Mouse (Mus musculus): ENCODE measurements around the gene Ccdc149. TPM values are rescaled to one million over a fixed set of nuclear protein-coding genes. Genes with fewer than 3 reads are reported as not detected.

Ccdc149 gene
- polyA plus RNA-seq, 1 experiment from 2014 or later = 6.1 TPM

DNA sequence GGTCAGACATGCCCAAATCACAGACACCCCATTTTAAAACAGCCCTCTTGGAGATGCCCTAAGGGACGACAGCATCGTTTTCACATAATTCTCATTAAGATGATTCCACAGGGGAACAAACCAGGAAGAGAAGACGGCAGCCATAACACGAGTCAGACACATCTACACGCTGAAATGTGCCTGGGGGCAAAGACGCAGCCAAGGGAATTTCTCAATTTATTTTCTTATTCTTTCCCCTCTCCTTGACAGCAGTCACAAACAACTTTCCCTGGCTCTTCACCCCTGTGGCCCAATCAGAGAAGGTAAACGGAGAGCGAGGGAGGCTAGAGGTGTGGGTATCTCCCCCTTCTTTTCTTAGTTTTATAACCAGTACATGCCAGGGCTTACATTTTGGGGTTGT, 66.9 kb downstream of the Ccdc149 start:
- Histone ChIP-seq H3K9me3 (replicated peaks) (no peaks in the 10 kb centered on the region), H3K27ac (no peak overlapping the region), H3K9ac (no peak overlapping the region), H3K36me3 (no peaks in the 10 kb centered on the region), H3K4me1 (peaks cover 7% of the 10 kb centered on the region; the same call in 1 of the 2 replicates), H3K4me2 (replicated peaks) (no peak overlapping the region), H3K4me3 (no peak overlapping the region), H3K27me3 (no peaks in the 10 kb centered on the region)
- peak; percentile 41; the same call in 1 of the 2 replicates for ATAC-seq (ENCODE audit: low FRiP score)
- 73% methylated on average over 8 of the region's 8 CpGs for WGBS

DNA sequence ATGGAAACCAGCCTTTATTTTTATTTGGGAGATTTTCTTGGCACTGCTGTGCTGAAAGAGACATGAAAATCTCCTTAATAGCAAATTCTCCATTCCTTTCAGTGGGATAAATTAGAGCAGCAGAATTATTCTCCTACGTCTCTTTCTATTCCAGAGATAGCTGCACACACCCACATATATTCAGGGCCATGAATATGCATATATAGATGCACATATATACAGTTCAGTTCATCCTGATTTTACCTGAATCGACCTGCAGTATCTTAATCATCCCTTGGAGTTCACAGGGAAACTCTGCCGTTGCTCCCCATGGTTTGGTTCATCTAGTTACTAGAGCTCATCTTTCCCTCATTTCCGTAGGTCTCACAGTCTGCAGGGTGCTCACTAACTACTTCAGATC, 77.6 kb downstream of the Ccdc149 start:
- Histone ChIP-seq H3K4me2 (replicated peaks) (no peak overlapping the region), H3K4me3 (no peak overlapping the region), H3K27ac (no peak overlapping the region), H3K27me3 (no peaks in the 10 kb centered on the region), H3K9me3 (replicated peaks) (no peaks in the 10 kb centered on the region), H3K4me1 (no peaks in the 10 kb centered on the region), H3K36me3 (no peaks in the 10 kb centered on the region), H3K9ac (no peak overlapping the region)
- no peak for ATAC-seq (ENCODE audit: low FRiP score)
- WGBS = 85% methylated on average over 4 of the region's 4 CpGs

DNA sequence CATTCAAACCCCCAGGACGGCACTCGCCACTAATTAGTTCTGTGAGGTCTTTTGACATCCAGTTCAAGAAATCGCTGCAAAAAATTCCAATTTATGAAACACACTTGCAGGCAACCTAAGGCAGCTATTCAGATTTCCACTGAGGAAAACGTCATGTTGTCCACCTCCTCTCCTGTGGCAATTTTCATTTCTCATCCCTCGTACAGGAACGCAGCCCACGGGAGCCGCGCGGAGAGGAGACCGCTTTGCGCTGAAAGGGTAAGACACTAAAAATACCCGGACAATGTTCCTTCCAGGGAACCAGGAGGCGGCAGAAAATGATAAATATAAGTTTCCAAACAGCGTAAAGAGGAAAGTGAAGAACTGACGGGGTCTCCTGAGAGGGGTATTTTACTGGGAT, 79.8 kb downstream of the Ccdc149 start:
- H3K27me3 ChIP-seq = no peaks in the 10 kb centered on the region
- WGBS = 78% methylated on average over 16 of the region's 16 CpGs
- no peaks in the 10 kb centered on the region for H3K9me3 ChIP-seq (replicated peaks)
- no peaks in the 10 kb centered on the region for H3K4me1 ChIP-seq
- no peak overlapping the region for H3K27ac ChIP-seq
- H3K4me2 ChIP-seq (replicated peaks) = no peak overlapping the region
- H3K4me3 ChIP-seq = no peak overlapping the region
- no peak for ATAC-seq (ENCODE audit: low FRiP score)
- H3K9ac ChIP-seq = no peak overlapping the region
- no peaks in the 10 kb centered on the region for H3K36me3 ChIP-seq

DNA sequence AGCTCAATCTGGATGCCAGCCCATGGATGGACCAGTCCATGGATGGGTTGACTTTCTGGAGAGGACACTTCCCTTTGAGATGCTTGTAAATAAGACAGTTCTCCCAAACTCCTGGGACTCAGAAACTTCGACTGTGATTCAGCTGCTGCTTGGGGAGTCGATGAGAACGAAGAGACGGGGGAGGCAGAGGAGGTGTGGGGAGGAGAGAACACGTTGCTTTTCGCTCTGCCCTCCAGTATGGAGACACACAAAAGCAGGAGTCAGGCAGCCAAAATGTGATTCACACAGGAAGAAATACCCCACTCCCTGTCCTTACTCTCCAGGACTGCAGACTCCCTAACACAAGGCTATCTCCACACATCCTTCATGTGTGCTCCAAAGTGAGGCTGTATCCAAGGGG, 80.9 kb downstream of the Ccdc149 start:
- ATAC-seq (ENCODE audit: low FRiP score) = no peak
- 87% methylated on average over 6 of the region's 6 CpGs for WGBS

GRCm38 (mm10) chr5:52388092-52388749, 83.1 kb downstream of the Ccdc149 start:
- no peaks in the 10 kb centered on the region for H3K36me3 ChIP-seq
- no peak overlapping the region for H3K4me2 ChIP-seq (replicated peaks)
- H3K4me3 ChIP-seq = no peak overlapping the region
- no peak overlapping the region for H3K9ac ChIP-seq
- H3K27ac ChIP-seq = no peak overlapping the region
- 79% methylated on average over 6 of the region's 7 CpGs for WGBS
- H3K27me3 ChIP-seq = no peaks in the 10 kb centered on the region
- no peaks in the 10 kb centered on the region for H3K4me1 ChIP-seq
- ATAC-seq (ENCODE audit: low FRiP score) = no peak
- no peaks in the 10 kb centered on the region for H3K9me3 ChIP-seq (replicated peaks)

More for the DNA sequence above, 80.9 kb downstream of the Ccdc149 start:
- H3K27ac ChIP-seq = no peak overlapping the region
- no peaks in the 10 kb centered on the region for H3K4me1 ChIP-seq
- no peaks in the 10 kb centered on the region for H3K36me3 ChIP-seq
- H3K4me3 ChIP-seq = no peak overlapping the region
- no peaks in the 10 kb centered on the region for H3K27me3 ChIP-seq
- no peaks in the 10 kb centered on the region for H3K9me3 ChIP-seq (replicated peaks)
- no peak overlapping the region for H3K9ac ChIP-seq
- H3K4me2 ChIP-seq (replicated peaks) = no peak overlapping the region

- no peak overlapping the region for H3K4me2 ChIP-seq (replicated peaks)
- WGBS = 77% methylated on average over 2 of the region's 2 CpGs
- no peaks in the 10 kb centered on the region for H3K9me3 ChIP-seq (replicated peaks)
- no peaks in the 10 kb centered on the region for H3K36me3 ChIP-seq
- no peak overlapping the region for H3K9ac ChIP-seq
- H3K27me3 ChIP-seq = no peaks in the 10 kb centered on the region
- no peak overlapping the region for H3K4me3 ChIP-seq
- no peak for ATAC-seq (ENCODE audit: low FRiP score)
- no peaks in the 10 kb centered on the region for H3K4me1 ChIP-seq
- no peak overlapping the region for H3K27ac ChIP-seq
Measured at GRCm38 (mm10) chr5:52386016-52386415, 85.3 kb downstream of the Ccdc149 start.

- Histone ChIP-seq H3K36me3 (no peaks in the 10 kb centered on the region), H3K4me1 (no peaks in the 10 kb centered on the region), H3K9me3 (replicated peaks) (no peaks in the 10 kb centered on the region), H3K4me3 (no peak overlapping the region), H3K27ac (no peak overlapping the region), H3K9ac (no peak overlapping the region), H3K27me3 (no peaks in the 10 kb centered on the region), H3K4me2 (replicated peaks) (no peak overlapping the region)
- ATAC-seq (ENCODE audit: low FRiP score) = no peak
- 86% methylated on average over 5 of the region's 5 CpGs for WGBS
Measured at GRCm38 (mm10) chr5:52383748-52384147, 87.6 kb downstream of the Ccdc149 start.

DNA sequence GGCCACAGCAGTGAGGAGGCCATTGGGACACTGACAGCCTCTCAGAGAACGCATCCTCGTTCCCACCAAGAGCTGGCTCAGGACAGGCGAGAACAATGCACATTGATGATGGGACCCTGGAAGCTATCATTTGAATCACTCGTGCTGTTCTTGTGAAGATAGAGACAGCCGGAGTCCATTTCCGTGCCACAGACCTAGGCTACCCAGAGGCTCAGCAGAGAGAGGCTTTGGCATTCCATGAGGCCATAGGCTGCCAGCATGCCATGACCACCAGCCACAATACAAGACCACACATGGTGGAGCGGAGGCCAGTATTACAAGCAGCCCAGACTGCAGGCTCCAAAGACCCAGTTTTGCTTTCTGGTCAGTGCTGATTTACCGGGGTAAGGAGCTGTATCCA, 88.5 kb downstream of the Ccdc149 start:
- no peak for ATAC-seq (ENCODE audit: low FRiP score)
- no peak overlapping the region for H3K4me2 ChIP-seq (replicated peaks)
- H3K4me3 ChIP-seq = no peak overlapping the region
- H3K9me3 ChIP-seq (replicated peaks) = no peaks in the 10 kb centered on the region
- no peaks in the 10 kb centered on the region for H3K27me3 ChIP-seq
- no peak overlapping the region for H3K9ac ChIP-seq
- no peaks in the 10 kb centered on the region for H3K4me1 ChIP-seq
- 54% methylated on average over 8 of the region's 8 CpGs for WGBS
- no peaks in the 10 kb centered on the region for H3K36me3 ChIP-seq
- H3K27ac ChIP-seq = no peak overlapping the region

- no peaks in the 10 kb centered on the region for H3K27me3 ChIP-seq
- no peak overlapping the region for H3K9ac ChIP-seq
- no peak for ATAC-seq (ENCODE audit: low FRiP score)
- no peaks in the 10 kb centered on the region for H3K36me3 ChIP-seq
- no peak overlapping the region for H3K4me3 ChIP-seq
- no peaks in the 10 kb centered on the region for H3K9me3 ChIP-seq (replicated peaks)
- H3K4me2 ChIP-seq (replicated peaks) = no peak overlapping the region
- 81% methylated on average over 9 of the region's 9 CpGs for WGBS
- H3K4me1 ChIP-seq = no peaks in the 10 kb centered on the region
- H3K27ac ChIP-seq = no peak overlapping the region
Measured at GRCm38 (mm10) chr5:52375847-52376246, 95.5 kb downstream of the Ccdc149 start.

GRCm38 (mm10) chr5:52370901-52371300, 100.4 kb downstream of the Ccdc149 start:
- H3K9ac ChIP-seq = no peak overlapping the region
- no peak for ATAC-seq (ENCODE audit: low FRiP score)
- no peaks in the 10 kb centered on the region for H3K36me3 ChIP-seq
- no peak overlapping the region for H3K4me2 ChIP-seq (replicated peaks)
- no peak overlapping the region for H3K27ac ChIP-seq
- 90% methylated on average over 6 of the region's 6 CpGs for WGBS
- peaks cover 8% of the 10 kb centered on the region; the same call in 1 of the 2 replicates for H3K27me3 ChIP-seq
- no peaks in the 10 kb centered on the region for H3K9me3 ChIP-seq (replicated peaks)
- H3K4me1 ChIP-seq = peaks cover 5% of the 10 kb centered on the region; the same call in 1 of the 2 replicates
- H3K4me3 ChIP-seq = no peak overlapping the region

- ATAC-seq (ENCODE audit: low FRiP score) = peak; percentile 34; the same call in 1 of the 2 replicates
- H3K9ac ChIP-seq = peak overlapping the region; percentile 32; the same call in 1 of the 2 replicates
- 51% methylated on average over 63 of the region's 63 CpGs for WGBS
Measured at GRCm38 (mm10) chr5:52367866-52368840, 103.2 kb downstream of the Ccdc149 start.

GRCm38 (mm10) chr5:52366661-52367060, 104.7 kb downstream of the Ccdc149 start:
- H3K4me2 ChIP-seq (replicated peaks) = no peak overlapping the region
- 68% methylated on average over 2 of the region's 2 CpGs for WGBS
- no peak overlapping the region for H3K4me3 ChIP-seq
- no peaks in the 10 kb centered on the region for H3K9me3 ChIP-seq (replicated peaks)
- no peaks in the 10 kb centered on the region for H3K36me3 ChIP-seq
- ATAC-seq (ENCODE audit: low FRiP score) = no peak
- H3K27me3 ChIP-seq = peaks cover 8% of the 10 kb centered on the region; the same call in 1 of the 2 replicates
- H3K27ac ChIP-seq = no peak overlapping the region
- H3K4me1 ChIP-seq = peaks cover 18% of the 10 kb centered on the region
- H3K9ac ChIP-seq = no peak overlapping the region

More at GRCm38 (mm10) chr5:52367866-52368840, 103.2 kb downstream of the Ccdc149 start:
- H3K4me1 ChIP-seq = peaks cover 14% of the 10 kb centered on the region
- no peaks in the 10 kb centered on the region for H3K36me3 ChIP-seq
- peak overlapping the region; percentile 43 for H3K4me2 ChIP-seq (replicated peaks)
- H3K4me3 ChIP-seq = peak overlapping the region; percentile 10; the same call in 1 of the 2 replicates
- H3K27me3 ChIP-seq = peaks cover 8% of the 10 kb centered on the region; the same call in 1 of the 2 replicates
- no peak overlapping the region for H3K27ac ChIP-seq
- H3K9me3 ChIP-seq (replicated peaks) = no peaks in the 10 kb centered on the region

Data from hindbrain, embryonic 12.5 days (tissue).